Mouse (Mus musculus): ENCODE measurements around the gene Ing5.

DNA sequence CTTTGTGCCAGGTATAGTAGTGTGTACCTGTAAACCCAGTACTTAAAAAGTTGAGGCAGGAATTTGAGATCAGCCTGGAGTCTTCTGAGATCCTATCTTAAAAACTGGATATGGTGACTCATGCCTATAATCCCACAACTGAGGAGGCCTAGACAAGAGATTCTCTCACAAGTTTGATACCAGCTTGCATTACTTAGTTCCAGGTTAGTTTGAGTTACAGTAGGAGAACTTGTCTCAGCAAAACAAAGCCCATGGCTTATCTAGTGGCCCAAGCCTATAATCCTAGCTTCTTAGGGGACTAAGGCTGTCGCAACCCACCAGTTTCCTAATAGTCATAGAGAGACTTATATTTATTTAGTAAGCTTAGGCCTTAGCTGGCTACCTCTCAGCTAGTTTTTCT is 43.7 kb upstream of the Ing5 start:
- TF ChIP-seq POLR2A (IDR thresholded peaks at IDR 0.05; ENCODE audit: borderline replicate concordance, insufficient read depth, low read length) = no peak
- no peak for TF ChIP-seq CTCF (IDR thresholded peaks at IDR 0.05; ENCODE audit: borderline replicate concordance, insufficient read depth, low read depth, low read length)
